Mouse (Mus musculus) stomach, postnatal 0 days (tissue): ENCODE data around the gene Cyb5rl. TPM values are rescaled to one million over a fixed set of nuclear protein-coding genes. Genes with fewer than 3 reads are reported as not detected.

ENCODE experiments used
- ATAC-seq: fragments of 200-750 bp; cut with Nextera tagmentation; 2 replicates; pipeline ENCODE4 v1.8.0; 2017; ENCODE audit not compliant: low FRiP score, low TSS enrichment
- DNase-seq: peaks from one replicate; pipeline ENCODE4 v3.0.0-alpha.2; 2016; ENCODE audit warnings: low spot score
- H3K27ac ChIP-seq: fragments of 300-500 bp; sonication (generic); replicated peaks from 2 replicates; pipeline ENCODE4 v1.5.1; 2014; ENCODE audit warnings: mild to moderate bottlenecking, control low read depth
- H3K27me3 ChIP-seq: fragments of 300-500 bp; sonication (generic); 2 replicates; pipeline ENCODE4 v1.6.1; 2014; ENCODE audit warnings: low read length; ENCODE audit not compliant: control insufficient read depth, insufficient read depth
- H3K36me3 ChIP-seq: fragments of 300-500 bp; sonication (generic); 2 replicates; pipeline ENCODE4 v1.6.1; 2014; ENCODE audit warnings: low read length, mixed read lengths; ENCODE audit not compliant: control insufficient read depth, insufficient read depth
- H3K4me1 ChIP-seq: fragments of 300-500 bp; sonication (generic); replicated peaks from 2 replicates; pipeline ENCODE4 v1.6.1; 2014; ENCODE audit warnings: antibody characterized with exemption; ENCODE audit not compliant: control insufficient read depth, insufficient read depth
- H3K4me2 ChIP-seq: fragments of 300-500 bp; sonication (generic); replicated peaks from 2 replicates; pipeline ENCODE4 v1.6.1; 2014; ENCODE audit warnings: low read depth, mild to moderate bottlenecking, control low read depth, moderate library complexity
- H3K4me3 ChIP-seq: fragments of 300-500 bp; sonication (generic); 2 replicates; pipeline ENCODE4 v1.5.1; 2014; ENCODE audit warnings: low read depth, low read length, control low read depth
- H3K9ac ChIP-seq: fragments of 300-500 bp; sonication (generic); 2 replicates; pipeline ENCODE4 v1.6.1; 2014; ENCODE audit warnings: mild to moderate bottlenecking, low read length, control low read depth, mixed read lengths
- H3K9me3 ChIP-seq: fragments of 300-500 bp; sonication (generic); 2 replicates; pipeline ENCODE4 v1.6.1; 2016; ENCODE audit warnings: low read length; ENCODE audit not compliant: control insufficient read depth
- CTCF ChIP-seq: IDR thresholded peaks from 2 replicates; pipeline ENCODE4 v1.5.1; 2016; ENCODE audit warnings: antibody characterized with exemption, low read depth, mild to moderate bottlenecking, moderate library complexity
- EP300 ChIP-seq: optimal IDR thresholded peaks from 2 replicates; pipeline ENCODE3; 2016; ENCODE audit warnings: antibody characterized with exemption
- WGBS: fragments of 180-500 bp; shearing (Covaris S2); extraction: QIAGEN DNeasy Blood & Tissue Kit; methylation state at CpG from one replicate; pipeline ENCODE4 v1.1.7; 2014; 5-methylcytosine and 5-hydroxymethylcytosine counted together
- polyA plus RNA-seq: library from polyadenylated mRNA; unstranded; fragments of >200 nt; fragmentation: Nextera tagmentation; extraction: Ambion mirVana; gene quantifications from 2 replicates; pipeline ENCODE4 v1.2.1, GENCODE M21; 2015

Cyb5rl gene
- polyA plus RNA-seq, 1 experiment from 2014 or later, result 5.6 TPM

DNA sequence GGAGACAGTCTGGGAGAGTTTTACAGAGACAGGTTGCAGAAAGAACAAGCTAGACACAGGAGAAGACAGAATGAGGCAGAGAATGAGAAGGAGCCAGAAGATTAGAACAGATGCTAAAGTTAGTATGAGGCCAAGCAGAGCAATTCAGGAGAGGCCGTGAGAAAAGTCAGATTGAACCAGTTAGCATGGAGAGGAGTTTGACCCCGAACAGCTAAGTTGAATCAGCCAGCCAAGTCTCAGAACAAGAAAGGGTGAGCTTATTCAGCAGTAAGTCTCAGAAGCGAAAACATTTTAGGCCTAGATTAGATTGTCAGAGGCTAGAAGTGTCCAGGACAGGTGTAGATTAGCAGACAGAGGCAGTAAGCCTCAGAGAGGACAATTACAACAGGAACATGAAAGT is 69.7 kb downstream of the Cyb5rl start:
- Histone ChIP-seq H3K4me2 (no peak overlapping the region), H3K27me3 (no peaks in the 10 kb centered on the region), H3K9me3 (no peaks in the 10 kb centered on the region), H3K4me3 (no peak overlapping the region), H3K4me1 (no peaks in the 10 kb centered on the region; the same call in 1 of the 2 replicates), H3K9ac (no peak overlapping the region), H3K36me3 (0 out of 2 replicates have a peak, but pooled peaks cover 6% of the 10 kb centered on the region), H3K27ac (no peak overlapping the region)
- ATAC-seq, result no peak
- WGBS, result 66% methylated on average over 3 of the region's 3 CpGs
- TF ChIP-seq EP300, result no peak
- no peak for TF ChIP-seq CTCF
- no peak for DNase-seq

Other genes with a start within 250 kb of the Cyb5rl start
- 39.3 and 50.0 TPM in 2 replicates for gene Ssbp3, start 156.3 kb upstream of the Cyb5rl start, polyA plus RNA-seq
- 52.6 and 54.6 TPM in 2 replicates for gene Mrpl37, start 120 bp upstream of the Cyb5rl start, polyA plus RNA-seq
- not detected in 2 replicates for gene Cdcp2, start 29.9 kb downstream of the Cyb5rl start, polyA plus RNA-seq
- gene Tmem59, start 111.4 kb downstream of the Cyb5rl start, polyA plus RNA-seq, result 473 and 483 TPM in 2 replicates
- gene Tceanc2, start 112.1 kb downstream of the Cyb5rl start, polyA plus RNA-seq, result 17.5 and 21.2 TPM in 2 replicates
- gene Ldlrad1, start 142.2 kb downstream of the Cyb5rl start, polyA plus RNA-seq, result 0.08 TPM in 2 replicates
- gene Lrrc42, start 186.5 kb downstream of the Cyb5rl start, polyA plus RNA-seq, result 28.1 and 29.3 TPM in 2 replicates
- gene Hspb11, start 186.6 kb downstream of the Cyb5rl start, polyA plus RNA-seq, result 32.7 and 33.0 TPM in 2 replicates
- gene Dio1, start 240.2 kb downstream of the Cyb5rl start, polyA plus RNA-seq, result 0.87 and 0.93 TPM in 2 replicates
- gene Yipf1, start 247.4 kb downstream of the Cyb5rl start, polyA plus RNA-seq, result 67.9 and 68.8 TPM in 2 replicates